Mouse (Mus musculus) myocyte (in vitro differentiated cells): ENCODE results near the gene Radil.

Experiments used
- E2F4 ChIP-seq: IDR thresholded peaks from one replicate; pipeline ENCODE4 v1.6.1; 2011; ENCODE audit warnings: mild to moderate bottlenecking, control low read depth, moderate library complexity; ENCODE audit not compliant: insufficient read depth
- POLR2A ChIP-seq: IDR thresholded peaks from one replicate; pipeline ENCODE4 v1.6.1; 2011; ENCODE audit warnings: low read depth, mild to moderate bottlenecking, control low read depth, moderate library complexity; ENCODE audit not compliant: insufficient read length
- POLR2AphosphoS2 ChIP-seq: IDR thresholded peaks from one replicate; pipeline ENCODE4 v1.6.1; 2011; ENCODE audit warnings: low read depth, control low read depth; ENCODE audit not compliant: insufficient read length
- TCF12 ChIP-seq: IDR thresholded peaks from one replicate; pipeline ENCODE4 v1.6.1; 2011; ENCODE audit warnings: mild to moderate bottlenecking, control low read depth; ENCODE audit not compliant: poor library complexity, insufficient read depth, severe bottlenecking
- USF1 ChIP-seq: IDR thresholded peaks from one replicate; pipeline ENCODE4 v1.6.1; 2011; ENCODE audit warnings: low read depth, mild to moderate bottlenecking, control low read depth, moderate library complexity

GRCm38 (mm10) chr5:142468375-142468774 is 82.5 kb downstream of the Radil start:
- no peak for TF ChIP-seq POLR2A
- no peak for TF ChIP-seq E2F4
- TF ChIP-seq USF1 = no peak
- TF ChIP-seq POLR2AphosphoS2 = no peak
- no peak for TF ChIP-seq TCF12
